Mouse (Mus musculus) lung, postnatal 36 days (tissue): ENCODE results near the gene Ceacam12.
"Not testable (repeated sequence)": the region's sequence is repeated elsewhere in the genome, so short reads cannot be mapped to it uniquely, and the experiment has no call there.

Experiments
- DNase-seq: peaks from one replicate; pipeline ENCODE4 v3.0.0; 2022; ENCODE audit warnings: mixed read lengths

Gene Ceacam12

GRCm38 (mm10) chr7:18065629-18066028, at the start of gene Ceacam12:
Gene Ceacam12 (plus strand): TSS chr7:18065929.
- DNase-seq: no peak

- DNase-seq: not testable (repeated sequence)
Observed at GRCm38 (mm10) chr7:18073821-18074220, 8.1 kb downstream of the Ceacam12 start.

GRCm38 (mm10) chr7:18100785-18101184, 35.1 kb downstream of the Ceacam12 start:
- no peak for DNase-seq
